Mouse (Mus musculus) myocyte (in vitro differentiated cells): ENCODE results near the gene F13a1.

ENCODE experiments used
- CEBPB ChIP-seq: IDR thresholded peaks from 2 replicates; pipeline ENCODE4 v1.6.1; 2011; ENCODE audit warnings: mild to moderate bottlenecking, moderate library complexity; ENCODE audit not compliant: poor library complexity, insufficient read depth, severe bottlenecking
- E2F4 ChIP-seq: IDR thresholded peaks from one replicate; pipeline ENCODE4 v1.6.1; 2011; ENCODE audit warnings: mild to moderate bottlenecking, control low read depth, moderate library complexity; ENCODE audit not compliant: insufficient read depth
- MAX ChIP-seq: IDR thresholded peaks from one replicate; pipeline ENCODE4 v1.6.1; 2011; ENCODE audit warnings: low read depth, mild to moderate bottlenecking, control low read depth
- MYOG ChIP-seq, 3 experiments: IDR thresholded peaks; one replicate each; pipeline ENCODE4 v1.6.1; 2011; ENCODE audit warnings: control low read depth in 2 of 3, low read depth in 2 of 3, mild to moderate bottlenecking in 2 of 3; ENCODE audit not compliant: insufficient read length in 2 of 3, control insufficient read depth in 1 of 3, insufficient read depth in 1 of 3
- POLR2A ChIP-seq: IDR thresholded peaks from one replicate; pipeline ENCODE4 v1.6.1; 2011; ENCODE audit warnings: low read depth, mild to moderate bottlenecking, control low read depth, moderate library complexity; ENCODE audit not compliant: insufficient read length
- SRF ChIP-seq: IDR thresholded peaks from one replicate; pipeline ENCODE4 v1.6.1; 2011; ENCODE audit warnings: low read depth; ENCODE audit not compliant: control insufficient read depth, insufficient read length
- TCF12 ChIP-seq: IDR thresholded peaks from one replicate; pipeline ENCODE4 v1.6.1; 2011; ENCODE audit warnings: mild to moderate bottlenecking, control low read depth; ENCODE audit not compliant: poor library complexity, insufficient read depth, severe bottlenecking
- TCF3 ChIP-seq: IDR thresholded peaks from one replicate; pipeline ENCODE4 v1.6.1; 2011; ENCODE audit warnings: low read depth, control low read depth; ENCODE audit not compliant: insufficient read length

- TF ChIP-seq TCF12 (no peak), CEBPB (no peak), MYOG (IDR thresholded peaks at IDR 0.05; ENCODE audit: control insufficient read depth in 1 of 3, insufficient read depth in 1 of 3, insufficient read length in 2 of 3, low read depth in 2 of 3) (no peak), MAX (no peak), POLR2A (no peak), SRF (no peak), TCF3 (no peak), E2F4 (no peak)
Observed at GRCm38 (mm10) chr13:37034745-37035144, 15.3 kb downstream of the F13a1 start.
